Mouse (Mus musculus) limb, embryonic 14.5 days (tissue): ENCODE data around the gene Timm10. TPM values are rescaled to one million over a fixed set of nuclear protein-coding genes. Genes with fewer than 3 reads are reported as not detected.

Experiments used
- ATAC-seq: fragments of 200-750 bp; cut with Nextera tagmentation; 2 replicates; pipeline ENCODE4 v1.8.0; 2017; ENCODE audit warnings: low read depth, moderate number of reproducible peaks, moderate TSS enrichment; ENCODE audit not compliant: low FRiP score
- DNase-seq: peaks from one replicate; pipeline ENCODE4 v3.0.0-alpha.2; 2015; ENCODE audit warnings: low spot score
- H3K27ac ChIP-seq: fragments of 300-500 bp; sonication (generic); replicated peaks from 2 replicates; pipeline ENCODE4 v1.5.1; 2014; ENCODE audit warnings: low read depth, mild to moderate bottlenecking, low read length, moderate library complexity, mixed read lengths
- H3K27me3 ChIP-seq: fragments of 300-500 bp; sonication (generic); 2 replicates; pipeline ENCODE4 v1.6.1; 2014; ENCODE audit warnings: low read length, mixed read lengths; ENCODE audit not compliant: control insufficient read depth, insufficient read depth
- H3K36me3 ChIP-seq: fragments of 300-500 bp; sonication (generic); 2 replicates; pipeline ENCODE4 v1.6.1; 2014; ENCODE audit warnings: mild to moderate bottlenecking, low read length, moderate library complexity, mixed read lengths; ENCODE audit not compliant: control insufficient read depth, insufficient read depth
- H3K4me1 ChIP-seq: fragments of 300-500 bp; sonication (generic); 2 replicates; pipeline ENCODE4 v1.6.1; 2014; ENCODE audit warnings: antibody characterized with exemption, low read length, mixed read lengths; ENCODE audit not compliant: control insufficient read depth, insufficient read depth
- H3K4me2 ChIP-seq: fragments of 300-500 bp; sonication (generic); replicated peaks from 2 replicates; pipeline ENCODE4 v1.6.1; 2014; ENCODE audit warnings: low read depth, mild to moderate bottlenecking, low read length, moderate library complexity; ENCODE audit not compliant: severe bottlenecking
- H3K4me3 ChIP-seq: fragments of 300-500 bp; sonication (generic); replicated peaks from 2 replicates; pipeline ENCODE4 v1.5.1; 2014; ENCODE audit warnings: low read length
- H3K9ac ChIP-seq: fragments of 300-500 bp; sonication (generic); 2 replicates; pipeline ENCODE4 v1.6.1; 2014; ENCODE audit warnings: mild to moderate bottlenecking, low read depth, low read length, moderate library complexity; ENCODE audit not compliant: severe bottlenecking
- H3K9me3 ChIP-seq: fragments of 300-500 bp; sonication (generic); 2 replicates; pipeline ENCODE4 v1.6.1; 2016; ENCODE audit warnings: low read length; ENCODE audit not compliant: control insufficient read depth
- POLR2A ChIP-seq: fragments of 200-500 bp; IDR thresholded peaks from 2 replicates; pipeline ENCODE4 v1.8.0; 2012; ENCODE audit warnings: inconsistent platforms, mild to moderate bottlenecking, moderate library complexity, borderline replicate concordance; ENCODE audit not compliant: insufficient read depth, insufficient read length; ENCODE audit errors: extremely low read depth
- WGBS: fragments of 180-500 bp; shearing (Covaris S2); extraction: QIAGEN DNeasy Blood & Tissue Kit; methylation state at CpG from one replicate; pipeline ENCODE4 v1.1.7; 2014; 5-methylcytosine and 5-hydroxymethylcytosine counted together
- polyA plus RNA-seq, 2 experiments: library from polyadenylated mRNA; depleted of rRNA in 1 of 2; stranded (reverse) in 1 of 2; unstranded in 1 of 2; fragments of >200 nt; fragmentation: Nextera tagmentation in 1 of 2; extraction: Ambion mirVana in 1 of 2; gene quantifications; 2 replicates each; pipeline versions ENCODE4 v1.2.1 to v1.2.3; 2012 to 2014

Timm10 gene
- polyA plus RNA-seq, 2 experiments = 58.4 to 59.7 TPM

GRCm38 (mm10) chr2:84803963-84804362 is 22.8 kb upstream of the Timm10 start:
- Histone ChIP-seq H3K27ac (no peak overlapping the region), H3K4me2 (no peak overlapping the region), H3K9me3 (no peaks in the 10 kb centered on the region), H3K9ac (no peak overlapping the region), H3K4me3 (no peak overlapping the region), H3K27me3 (no peaks in the 10 kb centered on the region), H3K4me1 (no peaks in the 10 kb centered on the region), H3K36me3 (no peaks in the 10 kb centered on the region)
- DNase-seq = no peak
- TF ChIP-seq POLR2A = no peak
- 92% methylated on average over 7 of the region's 7 CpGs for WGBS
- ATAC-seq = no peak

GRCm38 (mm10) chr2:84806546-84806945 is 20.3 kb upstream of the Timm10 start:
- Histone ChIP-seq H3K9ac (no peak overlapping the region), H3K36me3 (no peaks in the 10 kb centered on the region), H3K27ac (no peak overlapping the region), H3K27me3 (no peaks in the 10 kb centered on the region), H3K4me3 (no peak overlapping the region), H3K4me1 (peaks cover 4% of the 10 kb centered on the region; the same call in 1 of the 2 replicates), H3K9me3 (no peaks in the 10 kb centered on the region), H3K4me2 (no peak overlapping the region)
- DNase-seq (no peak), ATAC-seq (no peak)
- WGBS = 53% methylated on average over 5 of the region's 5 CpGs
- TF ChIP-seq POLR2A = no peak

GRCm38 (mm10) chr2:84809330-84809729 is 17.5 kb upstream of the Timm10 start:
- TF ChIP-seq POLR2A = no peak
- peaks cover 4% of the 10 kb centered on the region; the same call in 1 of the 2 replicates for H3K4me1 ChIP-seq
- ATAC-seq = no peak
- no peak overlapping the region for H3K4me3 ChIP-seq
- H3K9ac ChIP-seq = no peak overlapping the region
- no peaks in the 10 kb centered on the region for H3K9me3 ChIP-seq
- no peak overlapping the region for H3K4me2 ChIP-seq
- H3K36me3 ChIP-seq = no peaks in the 10 kb centered on the region
- DNase-seq = no peak
- no peak overlapping the region for H3K27ac ChIP-seq
- H3K27me3 ChIP-seq = no peaks in the 10 kb centered on the region

DNA sequence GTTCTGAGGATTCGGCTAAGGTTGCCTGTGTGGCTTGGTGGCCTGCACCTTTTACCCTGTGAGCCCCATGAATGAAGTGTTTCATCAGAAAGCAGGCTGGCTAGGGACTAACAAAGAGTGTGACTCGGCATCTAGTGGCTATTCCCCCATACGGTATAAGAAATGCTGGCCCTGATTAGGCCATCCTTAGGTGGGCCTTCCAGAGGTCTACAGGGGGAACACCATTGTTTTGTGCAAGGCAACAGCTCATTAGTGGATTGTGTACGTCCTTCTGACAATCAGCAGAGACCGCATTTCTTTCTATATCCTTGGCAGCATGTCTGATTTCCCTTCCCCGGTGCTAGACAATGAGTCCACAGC is 16.3 kb upstream of the Timm10 start:
- TF ChIP-seq POLR2A = no peak
- 78% methylated on average over 6 of the region's 6 CpGs for WGBS
- ATAC-seq (no peak), DNase-seq (no peak)
- no peak overlapping the region for H3K27ac ChIP-seq
- no peaks in the 10 kb centered on the region for H3K36me3 ChIP-seq
- no peaks in the 10 kb centered on the region for H3K27me3 ChIP-seq
- H3K9me3 ChIP-seq = no peaks in the 10 kb centered on the region
- H3K9ac ChIP-seq = no peak overlapping the region
- H3K4me2 ChIP-seq = peak overlapping the region; percentile 42
- peaks cover 4% of the 10 kb centered on the region; the same call in 1 of the 2 replicates for H3K4me1 ChIP-seq
- no peak overlapping the region for H3K4me3 ChIP-seq

- H3K4me1 ChIP-seq = peaks cover 4% of the 10 kb centered on the region; the same call in 1 of the 2 replicates
- no peaks in the 10 kb centered on the region for H3K36me3 ChIP-seq
- H3K9ac ChIP-seq = peak overlapping the region; percentile 32; the same call in 1 of the 2 replicates
- DNase-seq (peak; percentile 91), ATAC-seq (peak; percentile 86)
- H3K4me2 ChIP-seq = peak overlapping the region; percentile 42
- peak overlapping the region; percentile 23 for H3K4me3 ChIP-seq
- H3K9me3 ChIP-seq = no peaks in the 10 kb centered on the region
- no peak for TF ChIP-seq POLR2A
- 28% methylated on average over 26 of the region's 26 CpGs for WGBS
- H3K27ac ChIP-seq = no peak overlapping the region
- H3K27me3 ChIP-seq = no peaks in the 10 kb centered on the region
Measured at GRCm38 (mm10) chr2:84810886-84811577, 15.8 kb upstream of the Timm10 start.
